Mouse (Mus musculus): ENCODE measurements at regions not wholly inside any gene's neighbourhood (a gene's known extent, or its start where the extent isn't known, plus 50 kb on each side); places are given as distances from the start of the nearest gene placed in this dataset.

GRCm38 (mm10) chr1:60649303-60649850 lies 67.2 kb upstream of the Cd28 start:
- TF ChIP-seq CTCF (IDR thresholded peaks at IDR 0.05; ENCODE audit: extremely low read depth, insufficient read depth, insufficient read length, insufficient replicate concordance) (no peak), POLR2A (IDR thresholded peaks at IDR 0.05; ENCODE audit: low read depth, low read length) (no peak)
